Mouse (Mus musculus): ENCODE data around the gene Itga8.

GRCm38 (mm10) chr2:12180635-12181034, 121.1 kb downstream of the Itga8 start:
- TF ChIP-seq CTCF (IDR thresholded peaks at IDR 0.05; ENCODE audit: control insufficient read depth, insufficient read depth, insufficient replicate concordance, low read depth, low read length): no peak
- TF ChIP-seq POLR2A (IDR thresholded peaks at IDR 0.05; ENCODE audit: control insufficient read depth, low read depth, low read length): no peak
